Mouse (Mus musculus) MEL (cell line): ENCODE measurements around the gene Ms4a4d. TPM values are rescaled to one million over a fixed set of nuclear protein-coding genes. Genes with fewer than 3 reads are reported as not detected.

Source experiments
- DNase-seq: peaks from one replicate; pipeline ENCODE4 v3.0.0; 2011; ENCODE audit warnings: low read depth, low spot score
- H3K27ac ChIP-seq: 2 replicates; pipeline ENCODE4 v1.5.1; 2012; ENCODE audit warnings: low read depth, mild to moderate bottlenecking, control low read depth, low read length, moderate library complexity; ENCODE audit not compliant: control insufficient read depth
- H3K27me3 ChIP-seq, 2 experiments: fragments of 150-350 bp in 1 of 2; sonication (generic) in 1 of 2; 2 replicates each; pipeline ENCODE4 v1.6.1; 2012; ENCODE audit warnings: low read length in 2 of 2, mild to moderate bottlenecking in 2 of 2, improper control_type of control experiment in 1 of 2, moderate library complexity in 1 of 2; ENCODE audit not compliant: insufficient read depth in 2 of 2, control insufficient read depth in 1 of 2
- H3K36me3 ChIP-seq, 2 experiments: 2 replicates each; pipeline ENCODE4 v1.6.1; 2012 to 2014; ENCODE audit warnings: low read length in 2 of 2, improper control_type of control experiment in 1 of 2, inconsistent platforms in 1 of 2, mild to moderate bottlenecking in 1 of 2; ENCODE audit not compliant: insufficient read depth in 2 of 2, control insufficient read depth in 1 of 2
- H3K4me1 ChIP-seq, 2 experiments: fragments of 150-350 bp in 1 of 2; sonication (generic) in 1 of 2; 2 replicates each; pipeline ENCODE4 v1.6.1; 2012; ENCODE audit warnings: low read length in 2 of 2, improper control_type of control experiment in 1 of 2, mild to moderate bottlenecking in 1 of 2; ENCODE audit not compliant: insufficient read depth in 2 of 2, control insufficient read depth in 1 of 2
- H3K4me3 ChIP-seq, 2 experiments: fragments of 150-350 bp in 1 of 2; sonication (generic) in 1 of 2; 2 replicates each; pipeline ENCODE4 v1.5.1; 2012; ENCODE audit warnings: low read depth in 2 of 2, low read length in 2 of 2, mild to moderate bottlenecking in 2 of 2, moderate library complexity in 2 of 2, control low read depth in 1 of 2, improper control_type of control experiment in 1 of 2; ENCODE audit not compliant: control insufficient read depth in 1 of 2, insufficient read depth in 1 of 2
- H3K79me2 ChIP-seq: 2 replicates; pipeline ENCODE4 v1.6.1; 2012; ENCODE audit warnings: mild to moderate bottlenecking, low read length, moderate library complexity; ENCODE audit not compliant: control insufficient read depth, poor library complexity, insufficient read depth
- H3K9ac ChIP-seq: 2 replicates; pipeline ENCODE4 v1.6.1; 2012; ENCODE audit warnings: low read depth, mild to moderate bottlenecking, control low read depth, low read length, moderate library complexity; ENCODE audit not compliant: control insufficient read depth, poor library complexity, severe bottlenecking
- H3K9me3 ChIP-seq: fragments of 150-350 bp; sonication (generic); replicated peaks from 2 replicates; pipeline ENCODE4 v1.6.1; 2012; ENCODE audit warnings: mild to moderate bottlenecking, low read length, improper control_type of control experiment, moderate library complexity; ENCODE audit not compliant: insufficient read depth
- BHLHE40 ChIP-seq: IDR thresholded peaks from 2 replicates; pipeline ENCODE4 v1.6.1; 2012; ENCODE audit warnings: low read depth, mild to moderate bottlenecking, inconsistent platforms, low read length, improper control_type of control experiment, borderline replicate concordance
- CHD2 ChIP-seq: IDR thresholded peaks from 2 replicates; pipeline ENCODE4 v1.6.1; 2011; ENCODE audit warnings: low read length, improper control_type of control experiment
- CTCF ChIP-seq, 3 experiments: IDR thresholded peaks in 2 of 3; conservative IDR thresholded peaks in 1 of 3; 2 replicates each; pipeline ENCODE4 v1.5.1; 2011 to 2012; ENCODE audit warnings: low read length in 3 of 3, low read depth in 2 of 3, mild to moderate bottlenecking in 2 of 3, improper control_type of control experiment in 1 of 3, inconsistent platforms in 1 of 3, mixed read lengths in 1 of 3, moderate library complexity in 1 of 3; ENCODE audit not compliant: control insufficient read depth in 1 of 3, insufficient read depth in 1 of 3, poor library complexity in 1 of 3, severe bottlenecking in 1 of 3
- ETS1 ChIP-seq: IDR thresholded peaks from 2 replicates; pipeline ENCODE4 v1.6.1; 2012; ENCODE audit warnings: low read depth, mild to moderate bottlenecking, inconsistent platforms, low read length, improper control_type of control experiment, moderate library complexity
- GABPA ChIP-seq: IDR thresholded peaks from 2 replicates; pipeline ENCODE4 v1.6.1; 2012; ENCODE audit warnings: low read depth, mild to moderate bottlenecking, inconsistent platforms, low read length, improper control_type of control experiment, moderate library complexity
- GATA1 ChIP-seq: IDR thresholded peaks from 2 replicates; pipeline ENCODE4 v1.6.1; 2011; ENCODE audit warnings: low read depth, low read length, improper control_type of control experiment
- HCFC1 ChIP-seq: IDR thresholded peaks from 2 replicates; pipeline ENCODE4 v1.6.1; 2012; ENCODE audit warnings: low read depth, mild to moderate bottlenecking, inconsistent platforms, low read length, improper control_type of control experiment, moderate library complexity
- JUND ChIP-seq: IDR thresholded peaks from 2 replicates; pipeline ENCODE4 v1.6.1; 2011; ENCODE audit warnings: low read depth, mild to moderate bottlenecking, improper control_type of control experiment, low read length
- MAFK ChIP-seq: IDR thresholded peaks from 2 replicates; pipeline ENCODE4 v1.6.1; 2011; ENCODE audit warnings: low read depth, mild to moderate bottlenecking, low read length, improper control_type of control experiment, borderline replicate concordance
- MEF2A ChIP-seq: IDR thresholded peaks from 2 replicates; pipeline ENCODE4 v1.6.1; 2014; ENCODE audit warnings: low read depth, mild to moderate bottlenecking, inconsistent platforms, low read length, improper control_type of control experiment; ENCODE audit not compliant: poor library complexity, insufficient replicate concordance, severe bottlenecking; ENCODE audit errors: extremely low read depth
- MXI1 ChIP-seq: IDR thresholded peaks from 2 replicates; pipeline ENCODE4 v1.6.1; 2011; ENCODE audit warnings: mild to moderate bottlenecking, low read depth, low read length, improper control_type of control experiment
- MYB ChIP-seq: IDR thresholded peaks from 2 replicates; pipeline ENCODE4 v1.6.1; 2011; ENCODE audit warnings: mild to moderate bottlenecking, low read depth, low read length, improper control_type of control experiment
- NELFE ChIP-seq: IDR thresholded peaks from 2 replicates; pipeline ENCODE4 v1.6.1; 2011; ENCODE audit warnings: low read depth, low read length, improper control_type of control experiment
- NRF1 ChIP-seq: IDR thresholded peaks from 2 replicates; pipeline ENCODE4 v1.6.1; 2014; ENCODE audit warnings: low read depth, mild to moderate bottlenecking, inconsistent platforms, low read length, improper control_type of control experiment, moderate library complexity; ENCODE audit not compliant: poor library complexity, insufficient read depth, severe bottlenecking
- POLR2A ChIP-seq, 2 experiments: IDR thresholded peaks; 2 replicates each; pipeline ENCODE4 v1.6.1; 2011 to 2012; ENCODE audit warnings: low read length in 2 of 2, mild to moderate bottlenecking in 2 of 2, control low read depth in 1 of 2, improper control_type of control experiment in 1 of 2, low read depth in 1 of 2, moderate library complexity in 1 of 2; ENCODE audit not compliant: control insufficient read depth in 1 of 2, insufficient read depth in 1 of 2, poor library complexity in 1 of 2
- POLR2AphosphoS2 ChIP-seq: IDR thresholded peaks from 2 replicates; pipeline ENCODE4 v1.6.1; 2011; ENCODE audit warnings: low read length, improper control_type of control experiment
- POLR2AphosphoS5 ChIP-seq: IDR thresholded peaks from 2 replicates; pipeline ENCODE4 v1.6.1; 2012; ENCODE audit warnings: low read depth, borderline replicate concordance, mild to moderate bottlenecking, inconsistent platforms, low read length, moderate library complexity, mixed read lengths
- RAD21 ChIP-seq: IDR thresholded peaks from 2 replicates; pipeline ENCODE4 v1.6.1; 2011; ENCODE audit warnings: mild to moderate bottlenecking, low read depth, low read length, improper control_type of control experiment
- SIN3A ChIP-seq: IDR thresholded peaks from 2 replicates; pipeline ENCODE4 v1.6.1; 2012; ENCODE audit warnings: low read length, improper control_type of control experiment, inconsistent platforms
- SMC3 ChIP-seq: IDR thresholded peaks from 2 replicates; pipeline ENCODE4 v1.6.1; 2011; ENCODE audit warnings: low read depth, low read length, improper control_type of control experiment
- TAL1 ChIP-seq: IDR thresholded peaks from 2 replicates; pipeline ENCODE4 v1.6.1; 2012; ENCODE audit warnings: mild to moderate bottlenecking, inconsistent platforms, low read length, moderate library complexity, mixed read lengths
- TBP ChIP-seq: IDR thresholded peaks from 2 replicates; pipeline ENCODE4 v1.8.0; 2011; ENCODE audit warnings: low read depth, low read length, improper control_type of control experiment
- USF1 ChIP-seq: IDR thresholded peaks from 2 replicates; pipeline ENCODE4 v1.6.1; 2014; ENCODE audit warnings: low read depth, mild to moderate bottlenecking, inconsistent platforms, low read length, improper control_type of control experiment, moderate library complexity
- USF2 ChIP-seq, 2 experiments: IDR thresholded peaks; 2 replicates each; pipeline ENCODE4 v1.6.1; 2011 to 2012; ENCODE audit warnings: improper control_type of control experiment in 2 of 2, low read length in 2 of 2, borderline replicate concordance in 1 of 2, inconsistent platforms in 1 of 2, low read depth in 1 of 2, mild to moderate bottlenecking in 1 of 2; ENCODE audit not compliant: insufficient read depth in 1 of 2
- ZC3H11A ChIP-seq: IDR thresholded peaks from 2 replicates; pipeline ENCODE4 v1.6.1; 2012; ENCODE audit warnings: low read depth, mild to moderate bottlenecking, inconsistent platforms, low read length, improper control_type of control experiment
- ZKSCAN1 ChIP-seq: IDR thresholded peaks from 2 replicates; pipeline ENCODE4 v1.6.1; 2012; ENCODE audit warnings: low read depth, mild to moderate bottlenecking, inconsistent platforms, low read length, improper control_type of control experiment, moderate library complexity
- ZMIZ1 ChIP-seq: IDR thresholded peaks from 2 replicates; pipeline ENCODE4 v1.6.1; 2012; ENCODE audit warnings: low read depth, mild to moderate bottlenecking, inconsistent platforms, low read length, improper control_type of control experiment, moderate library complexity
- polyA plus RNA-seq, 2 experiments: library from polyadenylated mRNA; stranded (reverse) in 1 of 2; unstranded in 1 of 2; fragments of >175 nt in 1 of 2; fragments of >200 nt in 1 of 2; gene quantifications; 2 replicates each; pipeline versions ENCODE4 v1.2.1 to v1.2.4; 2012; ENCODE audit warnings: low replicate concordance in 2 of 2, low read depth in 1 of 2; ENCODE audit not compliant: insufficient read length in 2 of 2, insufficient read depth in 1 of 2, missing spikeins in 1 of 2
- total RNA-seq: library from RNA; depleted of rRNA; stranded (reverse); fragments of 300-350 nt; gene quantifications from 2 replicates; pipeline ENCODE4 v1.2.3, GENCODE M21; 2012

Ms4a4d gene
- total and polyA plus RNA-seq, 3 experiments: not detected

DNA sequence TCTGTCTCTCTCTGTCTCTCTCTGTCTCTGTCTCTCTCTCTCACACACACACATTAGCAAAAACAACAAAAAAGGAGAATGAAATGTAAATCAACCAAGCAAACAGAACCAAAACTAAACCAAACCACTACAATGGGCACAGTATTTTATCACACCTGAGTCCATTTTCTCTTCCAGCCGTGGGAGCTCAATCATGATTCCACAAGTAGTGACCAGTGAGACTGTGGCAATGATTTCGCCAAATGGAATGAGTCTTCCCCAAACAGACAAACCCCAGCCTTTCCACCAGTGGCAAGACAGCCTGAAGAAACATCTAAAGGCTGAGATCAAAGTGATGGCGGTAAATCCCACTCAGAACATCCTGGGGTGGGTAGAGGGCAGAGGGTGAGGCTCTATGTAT lies 16.5 kb upstream of the Ms4a4d start:
- DNase-seq: no peak
- Histone ChIP-seq H3K79me2 (no peaks in the 10 kb centered on the region), H3K27me3 (peaks cover 0 to 6% of the 10 kb centered on the region in 2 experiments; a peak in 2 of 4 replicates), H3K36me3 (no peaks in the 10 kb centered on the region), H3K27ac (no peak overlapping the region), H3K4me1 (no peaks in the 10 kb centered on the region), H3K4me3 (no peak overlapping the region), H3K9ac (no peak overlapping the region), H3K9me3 (no peaks in the 10 kb centered on the region)
- TF ChIP-seq USF2 (IDR thresholded peaks at IDR 0.05; ENCODE audit: borderline replicate concordance in 1 of 2, insufficient read depth in 1 of 2, low read depth in 1 of 2, low read length in 2 of 2) (no peak), MAFK (no peak), MEF2A (no peak), TBP (no peak), ZMIZ1 (no peak), SIN3A (no peak), POLR2A (IDR thresholded peaks at IDR 0.05; ENCODE audit: control insufficient read depth in 1 of 2, insufficient read depth in 1 of 2, low read depth in 1 of 2, low read length in 2 of 2, poor library complexity in 1 of 2) (no peak), POLR2AphosphoS5 (no peak), ZKSCAN1 (no peak), NRF1 (no peak), ZC3H11A (no peak), TAL1 (no peak), CTCF (IDR thresholded peaks at IDR 0.05 in 2 of 3, conservative IDR thresholded peaks at IDR 0.05 in 1 of 3; ENCODE audit: control insufficient read depth in 1 of 3, insufficient read depth in 1 of 3, low read depth in 2 of 3, low read length in 3 of 3, poor library complexity in 1 of 3, severe bottlenecking in 1 of 3) (no peak), ETS1 (no peak), JUND (no peak), USF1 (no peak), RAD21 (no peak), GATA1 (no peak), GABPA (no peak)

DNA sequence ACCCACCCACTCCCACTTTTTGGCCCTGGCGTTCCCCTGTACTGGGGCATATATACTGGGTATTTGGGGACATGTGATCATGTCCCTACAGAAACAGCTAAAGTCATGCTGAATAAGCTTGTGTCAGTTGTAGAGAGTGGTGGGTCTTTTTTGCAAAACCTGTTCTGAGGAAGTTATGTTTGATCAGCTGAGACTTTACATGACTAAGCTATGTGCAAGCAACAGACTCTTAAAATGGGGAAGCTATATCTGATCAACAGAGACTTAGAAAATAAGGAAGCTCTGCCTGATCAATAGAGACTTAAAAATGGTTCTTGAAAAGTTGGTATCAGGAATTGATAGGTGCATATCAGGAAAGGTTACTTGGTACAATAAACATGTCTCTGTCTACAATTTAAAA lies 3.2 kb upstream of the Ms4a4d start:
- no peak overlapping the region for H3K9ac ChIP-seq
- peak; percentile 3 for DNase-seq
- TF ChIP-seq GATA1: no peak
- no peak for TF ChIP-seq POLR2AphosphoS2
- TF ChIP-seq POLR2AphosphoS5: no peak
- no peak for TF ChIP-seq CHD2
- no peak for TF ChIP-seq CTCF (IDR thresholded peaks at IDR 0.05 in 2 of 3, conservative IDR thresholded peaks at IDR 0.05 in 1 of 3; ENCODE audit: control insufficient read depth in 1 of 3, insufficient read depth in 1 of 3, low read depth in 2 of 3, low read length in 3 of 3, poor library complexity in 1 of 3, severe bottlenecking in 1 of 3)
- no peak for TF ChIP-seq HCFC1
- TF ChIP-seq USF2 (IDR thresholded peaks at IDR 0.05; ENCODE audit: borderline replicate concordance in 1 of 2, insufficient read depth in 1 of 2, low read depth in 1 of 2, low read length in 2 of 2): no peak
- TF ChIP-seq BHLHE40: no peak
- no peak for TF ChIP-seq MYB
- no peak for TF ChIP-seq NELFE
- TF ChIP-seq SIN3A: no peak
- no peak for TF ChIP-seq RAD21
- TF ChIP-seq JUND: no peak
- TF ChIP-seq SMC3: no peak
- no peak for TF ChIP-seq MXI1
- TF ChIP-seq, all 39 proteins: peak for 0
- no peak overlapping the region for H3K27ac ChIP-seq
- no peaks in the 10 kb centered on the region for H3K9me3 ChIP-seq
- no peaks in the 10 kb centered on the region for H3K36me3 ChIP-seq
- H3K4me3 ChIP-seq: no peak overlapping the region
- no peaks in the 10 kb centered on the region for H3K4me1 ChIP-seq
- H3K79me2 ChIP-seq: no peaks in the 10 kb centered on the region
- H3K27me3 ChIP-seq: peaks cover 0 to under 1% of the 10 kb centered on the region in 2 experiments; a peak in 1 of 4 replicates
